Mouse (Mus musculus) heart, adult 11 months (tissue): Measurements from ENCODE around the gene Gda.
A peak's percentile ranks its signal among the peaks of the same experiment; 100 is the strongest.

Experiments used
- DNase-seq: peaks from one replicate; pipeline ENCODE4 v3.0.0; 2022

Gda gene

DNA sequence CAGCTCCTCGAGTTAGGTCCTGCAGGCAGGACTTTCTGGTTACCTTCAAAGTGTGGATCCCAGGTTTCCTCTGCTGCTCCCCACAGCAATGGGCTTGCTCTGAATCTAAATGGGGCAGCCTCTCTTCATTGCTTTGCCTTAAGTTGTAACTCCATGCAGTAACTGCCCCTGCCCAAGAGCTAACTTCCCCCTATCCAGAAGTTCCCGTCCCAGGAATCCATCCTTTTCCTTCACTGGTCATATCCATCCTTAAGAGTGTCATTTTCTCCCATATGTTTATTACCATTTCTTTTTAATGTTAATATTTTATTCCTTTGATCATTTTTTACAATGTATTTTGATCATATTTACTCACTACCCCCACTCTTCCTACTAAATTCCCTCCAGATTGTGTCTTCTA lies at the start of gene Gda:
Gene Gda, minus strand, starts transcription at position 101 of the 400 bp plus-strand sequence.
- DNase-seq: peak; percentile 41

DNA sequence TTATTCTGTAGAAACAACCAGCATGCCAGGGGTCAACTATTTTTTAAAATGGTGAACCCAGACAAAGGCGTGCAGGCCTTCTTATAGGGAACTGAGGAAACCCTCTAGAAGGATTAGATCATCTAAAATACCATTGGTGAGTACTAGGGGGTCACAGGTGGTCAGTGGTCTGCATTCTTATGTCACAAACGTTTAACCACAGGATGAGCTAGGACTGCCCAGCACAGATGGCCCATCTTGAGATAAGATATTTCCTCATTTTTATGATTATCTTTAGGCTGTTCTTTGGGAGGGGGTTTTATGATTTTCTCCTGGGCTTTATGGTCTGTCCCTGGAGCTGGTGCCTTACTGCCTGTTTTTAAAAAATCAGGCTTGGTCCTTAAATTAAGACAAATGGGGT lies 47.0 kb upstream of the Gda start:
- no peak for DNase-seq

DNA sequence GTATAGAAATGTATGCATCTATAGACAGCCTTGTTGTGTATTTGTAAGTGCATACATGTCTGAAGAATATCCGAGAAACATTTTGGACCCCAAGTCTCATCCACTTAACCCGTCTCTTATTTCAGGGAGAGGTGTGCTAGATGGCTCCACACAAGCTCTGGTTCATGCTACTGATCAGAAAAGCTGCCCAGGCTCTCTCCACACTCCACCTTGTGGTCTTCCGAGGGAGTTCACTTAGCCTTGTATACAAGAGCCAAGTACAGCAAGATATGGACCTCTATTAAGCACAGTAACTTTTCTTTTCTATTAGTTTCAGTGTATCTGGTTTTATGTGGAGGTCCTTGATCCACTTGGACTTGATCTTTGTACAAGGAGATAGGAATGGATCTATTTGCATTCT lies 36.9 kb upstream of the Gda start:
- DNase-seq: no peak

DNA sequence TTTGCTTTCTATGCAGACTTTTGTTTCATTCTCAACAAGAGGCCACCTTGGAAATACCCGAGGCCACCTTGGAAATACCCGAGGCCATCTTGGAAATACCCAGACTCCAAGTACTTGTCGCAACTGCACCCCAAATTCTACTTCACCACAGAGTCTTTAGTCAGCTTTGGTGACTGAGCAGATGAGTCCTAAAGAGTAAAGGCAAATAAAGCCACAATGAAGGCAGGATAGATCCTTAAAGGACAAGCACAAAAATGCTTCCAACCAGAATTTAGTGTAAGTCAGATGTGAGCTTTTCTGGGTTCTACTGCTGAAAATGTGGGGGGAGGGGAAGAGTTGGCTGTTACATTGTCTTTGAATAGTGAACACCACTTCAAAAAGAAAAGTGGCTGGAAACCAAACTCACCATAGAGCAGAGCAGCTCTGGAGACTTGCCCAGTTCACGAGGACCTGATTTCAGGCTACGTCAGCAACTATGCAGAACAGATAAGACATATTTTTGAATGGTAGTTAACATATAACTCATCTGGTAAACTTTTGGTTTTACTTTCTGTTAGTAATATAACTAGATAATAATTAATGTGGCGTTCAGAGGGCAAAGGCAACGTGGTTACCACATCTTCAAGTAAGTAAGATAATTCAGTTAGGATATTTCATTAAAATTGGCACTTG lies 34.5 kb upstream of the Gda start:
- no peak for DNase-seq

DNA sequence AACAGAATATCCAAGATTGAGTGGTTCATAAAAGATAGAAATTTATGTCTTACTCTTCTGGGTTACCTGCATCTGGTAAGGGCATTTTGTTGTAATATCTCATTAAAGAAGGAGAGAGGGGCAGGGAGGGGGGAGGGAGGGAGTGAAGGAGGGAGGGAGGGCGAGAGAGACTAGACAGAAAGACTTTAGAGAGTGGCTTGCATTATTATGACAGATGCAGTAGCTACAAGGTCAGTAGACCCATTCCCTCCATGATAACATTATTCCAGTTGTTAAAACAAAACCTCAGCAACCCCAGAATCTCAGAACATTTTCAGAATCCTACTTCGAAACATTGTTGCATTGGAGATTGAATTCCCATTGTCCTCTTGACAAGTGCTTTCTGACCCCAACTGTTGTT lies 33.9 kb upstream of the Gda start:
- DNase-seq: no peak

DNA sequence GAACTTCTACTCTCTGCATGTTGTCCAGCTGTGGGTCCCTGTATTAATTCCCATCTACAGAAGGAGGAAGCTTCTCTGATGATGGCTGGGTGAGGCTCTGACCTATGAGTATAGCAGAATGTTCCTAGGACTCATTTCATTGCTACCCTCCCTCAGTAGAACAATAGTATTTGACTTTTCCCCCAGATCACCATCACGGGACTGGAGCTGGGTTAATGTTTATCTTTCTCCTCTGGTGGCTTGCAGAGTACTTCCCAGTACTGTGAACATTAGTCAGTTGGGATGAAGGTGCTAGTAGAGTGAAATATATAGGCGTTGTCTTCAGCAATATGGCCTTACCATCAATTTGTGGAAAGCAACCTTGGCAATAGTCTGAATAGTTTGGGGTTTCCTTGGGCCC lies 31.5 kb upstream of the Gda start:
- no peak for DNase-seq

DNA sequence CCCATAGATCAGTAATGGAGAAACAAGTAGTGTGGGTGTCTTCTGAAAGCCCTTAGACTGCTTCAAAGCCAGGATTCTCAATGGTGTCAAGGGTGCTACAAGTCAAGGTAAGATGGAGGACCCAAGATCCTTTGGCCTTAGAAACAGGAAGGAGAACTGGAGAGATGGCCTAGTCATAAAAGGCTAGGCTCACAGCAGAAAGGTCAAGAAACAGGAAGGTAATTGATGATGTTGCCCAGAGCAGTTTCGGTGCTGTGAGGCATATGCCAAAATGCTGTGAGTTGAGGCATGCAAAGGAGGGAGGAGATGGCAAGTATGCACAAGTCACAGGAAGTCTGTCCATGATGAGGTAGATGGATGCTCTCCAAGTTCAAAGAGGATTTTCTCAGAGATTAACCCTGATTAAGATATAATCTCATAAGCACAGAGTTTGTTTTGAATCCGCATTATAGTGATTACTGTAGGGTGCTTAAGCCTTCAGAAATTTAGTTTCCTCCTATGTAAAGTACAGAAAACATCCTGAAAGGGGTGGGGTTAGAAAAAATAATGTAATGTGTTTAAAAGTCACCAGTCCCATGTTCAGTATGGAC lies 26.2 kb upstream of the Gda start:
- no peak for DNase-seq

DNA sequence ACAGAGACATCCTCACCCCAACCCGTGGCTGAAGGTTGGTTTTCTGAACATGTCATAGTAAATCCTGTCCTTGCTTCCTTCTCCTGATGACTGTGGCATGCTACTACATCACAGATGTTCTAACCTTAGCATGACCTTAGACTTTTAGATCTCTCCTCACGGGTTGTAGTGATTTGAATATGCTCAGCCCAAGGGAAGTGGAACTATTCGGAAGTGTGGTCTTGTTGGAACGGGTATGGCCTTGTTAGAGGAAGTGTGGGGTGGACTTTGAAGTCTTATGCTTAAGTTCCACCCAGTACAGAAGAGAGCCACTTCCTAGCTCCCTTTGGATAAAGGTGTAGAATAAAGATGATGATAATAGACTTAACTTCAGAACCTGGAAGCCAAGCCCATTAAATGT lies 22.6 kb upstream of the Gda start:
- DNase-seq: no peak

DNA sequence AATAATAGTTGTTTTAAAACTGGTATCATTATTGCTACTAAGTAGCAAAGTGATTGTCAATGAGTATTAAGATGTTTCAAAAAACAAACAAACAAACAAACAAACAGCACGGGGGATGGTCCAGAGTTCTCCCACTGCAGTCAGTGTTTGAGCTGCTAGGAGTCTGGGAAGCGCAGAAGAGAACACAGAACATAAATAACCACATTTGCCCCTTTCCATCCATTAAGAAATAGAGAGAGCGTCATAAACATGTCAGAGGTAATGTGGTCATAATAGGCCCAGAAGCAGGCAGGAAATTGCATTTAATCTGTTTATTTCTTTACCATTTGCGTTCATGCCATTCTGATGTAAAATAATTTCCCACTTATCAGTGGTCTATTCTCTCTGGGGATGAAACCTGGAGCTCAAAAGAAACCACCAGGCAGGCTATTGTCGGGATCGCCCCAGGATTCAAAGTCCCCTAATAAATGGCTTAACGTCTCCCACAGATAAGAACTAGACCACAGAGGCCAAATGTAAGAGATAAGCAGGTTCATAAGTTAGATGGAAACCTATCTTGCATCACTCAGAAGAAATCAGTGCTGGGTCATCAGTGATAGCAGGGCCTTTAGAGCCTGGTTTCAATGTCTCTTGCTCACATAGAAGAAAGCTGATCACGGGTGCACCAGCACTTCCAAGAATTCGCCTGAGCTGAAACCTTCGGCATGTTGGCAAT lies 20.7 kb upstream of the Gda start:
- peak; percentile 30 for DNase-seq

DNA sequence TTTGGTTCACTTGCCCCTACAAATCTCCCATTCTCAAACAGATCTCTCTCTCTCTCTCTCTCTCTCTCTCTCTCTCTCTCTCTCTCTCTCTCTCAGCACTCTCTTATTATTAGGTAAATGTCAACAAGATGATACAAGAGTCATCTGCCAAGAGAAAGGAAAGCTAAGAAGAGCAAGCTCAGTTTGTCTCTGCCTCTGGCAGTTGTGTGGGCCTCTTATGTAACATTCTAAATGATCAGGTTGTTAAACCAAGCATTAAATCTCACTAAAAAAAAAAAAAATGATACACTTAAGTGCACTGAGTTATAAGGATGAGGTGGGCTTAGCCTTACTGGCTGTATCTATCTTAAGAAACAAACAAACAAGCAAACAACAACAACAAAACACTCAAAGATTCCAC lies 18.1 kb upstream of the Gda start:
- DNase-seq: no peak

DNA sequence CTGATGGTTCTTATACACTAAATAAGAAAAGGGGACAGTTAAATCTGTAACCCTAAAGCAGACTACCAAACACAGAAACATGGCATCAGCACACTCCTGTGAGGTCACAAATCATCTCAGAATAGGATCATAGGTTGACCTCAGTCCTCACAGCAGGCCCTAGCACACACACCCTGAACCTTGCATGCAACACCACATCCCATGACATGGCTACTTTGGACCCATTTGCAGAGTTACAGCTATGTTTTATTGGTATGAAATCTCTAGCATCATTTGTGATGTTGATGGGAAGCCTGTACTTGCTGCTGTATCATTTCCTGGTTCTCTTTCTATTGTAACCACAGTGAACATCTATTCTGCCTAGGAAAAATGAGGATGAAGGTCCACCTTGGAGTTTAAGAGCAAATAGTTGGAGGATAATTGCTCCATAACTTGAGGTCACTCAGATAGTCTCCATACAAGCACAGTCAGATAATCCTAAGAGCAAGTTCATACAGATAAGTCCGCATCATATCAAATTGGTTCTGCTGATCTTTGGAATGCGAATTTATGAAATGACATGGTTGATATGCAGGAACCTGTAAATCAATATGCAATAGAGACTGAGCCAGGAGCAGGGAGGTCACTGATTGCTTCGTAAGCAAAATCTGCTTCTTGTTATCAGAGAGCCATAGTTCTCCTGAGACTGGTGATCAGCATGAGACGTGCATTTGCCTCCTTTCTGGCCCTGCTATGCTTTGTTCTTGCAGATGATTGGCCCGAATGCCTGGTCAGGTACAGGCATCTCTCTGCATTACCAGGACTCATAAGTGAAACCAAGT lies 14.1 kb upstream of the Gda start:
- peak; percentile 58 for DNase-seq

DNA sequence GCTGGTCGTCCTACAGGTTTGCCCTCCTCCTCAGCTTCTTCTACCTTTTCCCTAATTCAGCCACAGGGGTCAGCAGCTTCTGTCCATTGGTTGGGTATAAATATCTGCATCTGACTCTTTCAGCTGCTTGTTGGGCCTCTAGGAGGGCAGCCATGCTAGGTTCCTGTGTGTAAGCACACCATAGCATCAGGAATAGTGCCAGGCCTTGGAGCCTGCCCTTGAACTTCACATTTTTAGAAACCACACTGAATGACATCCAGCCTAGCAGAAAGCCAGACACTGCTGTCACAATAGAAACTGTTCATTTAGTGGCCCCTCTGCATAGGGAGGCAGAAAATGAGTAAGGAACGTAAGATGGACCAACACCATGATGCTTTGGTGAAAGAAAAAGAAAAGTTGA lies 8.9 kb upstream of the Gda start:
- DNase-seq: no peak

DNA sequence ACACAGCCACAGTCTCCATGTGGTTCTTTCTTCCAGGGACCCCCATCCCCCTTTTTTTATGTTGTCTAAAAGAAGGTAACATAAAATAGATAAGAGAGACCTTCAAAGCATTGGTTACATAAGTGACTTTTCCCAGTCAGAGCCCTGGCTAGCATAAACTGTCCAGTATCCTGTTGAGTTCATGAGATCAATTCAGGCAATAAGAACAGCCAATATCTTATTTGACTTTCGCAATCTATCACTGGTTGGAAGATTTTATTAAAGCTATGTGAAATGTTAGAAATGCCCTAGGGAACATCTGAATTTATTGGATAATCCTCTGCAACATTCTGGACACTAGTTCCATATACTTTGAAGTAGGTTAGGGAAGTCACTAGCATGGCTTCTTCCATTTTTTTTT lies 7.8 kb upstream of the Gda start:
- DNase-seq: no peak

DNA sequence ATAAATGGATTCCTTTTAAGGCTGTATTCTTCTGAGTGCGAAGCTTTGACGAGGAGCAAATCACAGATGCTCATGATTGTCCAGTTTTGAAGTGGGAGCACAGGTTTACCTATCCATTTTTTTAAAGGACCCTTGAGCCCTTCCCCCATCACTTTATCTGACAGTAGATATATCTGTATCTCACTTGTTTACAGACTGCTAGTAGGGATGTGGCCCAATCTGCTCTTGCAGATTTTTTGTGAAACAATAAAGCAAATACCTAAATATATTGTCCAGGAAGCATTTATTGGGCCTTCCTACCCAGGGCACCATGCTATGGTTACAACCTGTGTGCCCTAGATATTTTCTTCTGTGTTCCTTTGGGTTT lies 6.8 kb upstream of the Gda start:
- DNase-seq: no peak

DNA sequence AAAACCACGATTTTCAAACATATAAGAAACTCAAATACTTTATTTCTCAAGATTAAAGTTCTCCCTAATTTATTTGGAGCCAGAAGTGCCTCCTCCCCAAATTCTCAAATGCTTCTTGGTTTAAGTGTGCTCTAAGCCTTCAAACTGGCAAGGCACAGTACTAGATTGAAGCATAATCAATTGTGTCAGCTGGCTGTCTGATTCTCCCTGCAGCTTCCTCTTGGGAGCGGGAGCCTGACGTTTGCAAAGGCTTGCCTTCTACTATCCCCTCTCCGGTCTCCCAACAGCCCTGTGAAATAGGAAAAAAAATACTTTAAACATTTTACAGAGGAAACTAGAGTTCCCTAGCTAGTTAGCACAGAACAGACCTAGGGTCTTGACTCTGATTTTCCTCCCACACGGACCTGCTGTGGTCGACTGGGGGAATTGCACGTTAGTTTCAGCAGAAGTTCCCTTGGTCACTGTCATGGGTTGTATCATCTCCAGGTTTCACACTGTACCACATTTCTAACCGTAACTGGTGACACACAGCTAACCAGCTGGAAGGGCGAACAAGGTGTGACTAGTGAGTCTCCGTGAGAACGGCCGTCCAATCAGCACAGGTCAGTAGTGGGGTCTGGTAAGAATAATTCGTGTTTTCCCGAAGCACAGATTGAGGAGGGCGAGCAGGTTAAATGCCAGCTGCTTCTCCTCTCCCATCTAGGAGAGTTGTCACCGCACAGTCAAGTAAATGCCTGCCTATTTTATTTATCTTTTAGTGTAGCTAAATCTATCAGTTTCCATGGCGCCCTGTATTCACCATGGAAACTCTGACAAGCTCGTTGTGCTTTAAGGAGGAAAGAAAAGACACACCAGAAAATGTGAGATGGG lies 6.2 kb upstream of the Gda start:
- no peak for DNase-seq

DNA sequence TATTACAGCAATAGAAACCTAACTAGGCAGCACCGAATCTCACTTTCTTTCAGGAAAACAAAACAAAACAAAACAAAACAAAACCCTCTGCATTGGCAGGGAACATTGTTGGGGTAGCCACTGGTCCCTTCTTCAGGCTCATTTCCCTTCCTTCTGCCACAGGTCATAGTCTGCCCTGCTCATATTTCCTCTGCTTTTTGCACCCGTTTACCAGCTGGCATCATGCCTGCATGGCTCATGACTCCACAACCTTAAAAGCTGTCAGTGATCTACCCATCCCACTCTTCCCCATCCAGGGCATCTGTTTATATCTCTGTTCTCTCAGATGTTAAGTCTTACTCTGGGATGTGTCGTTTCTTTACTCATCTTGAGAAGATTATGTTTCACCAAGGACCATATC lies 5.3 kb upstream of the Gda start:
- DNase-seq: no peak

DNA sequence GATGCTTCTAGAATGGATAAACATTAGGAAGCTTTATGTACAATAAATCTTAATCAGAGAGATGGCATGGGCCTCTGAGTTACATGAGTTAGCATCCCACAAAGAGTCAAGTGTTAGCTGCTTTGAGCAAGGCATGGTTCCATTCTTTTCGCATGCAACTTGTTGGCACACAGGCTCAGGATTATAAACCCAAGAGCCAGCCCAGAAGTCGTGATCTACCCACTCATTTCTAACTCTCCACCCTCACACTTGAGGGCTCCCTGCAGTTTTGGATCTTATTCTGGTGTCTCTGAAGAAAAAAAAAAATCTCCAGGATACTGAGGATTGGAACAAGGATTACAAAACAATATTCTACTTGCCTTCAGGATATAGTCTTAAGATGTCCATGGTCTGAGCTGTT lies 4.5 kb upstream of the Gda start:
- peak; percentile 18 for DNase-seq

DNA sequence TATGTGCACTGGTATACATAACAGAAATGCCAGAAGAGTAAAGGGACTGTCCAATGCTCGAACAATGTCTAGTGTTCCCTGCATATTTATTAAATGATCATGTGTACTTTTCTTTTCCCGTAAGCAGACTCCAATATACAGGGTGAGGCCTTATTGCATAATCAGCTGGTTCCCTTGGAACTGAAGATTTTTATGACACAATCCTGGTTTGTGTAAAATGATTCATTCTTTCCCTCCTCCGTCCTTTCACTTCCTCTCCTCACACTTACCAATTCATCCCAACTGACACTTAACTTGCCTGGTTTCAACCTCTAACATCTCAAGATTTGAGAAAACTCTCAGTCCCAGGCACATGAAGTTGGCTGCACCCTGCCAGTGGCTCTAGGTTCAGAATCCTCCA lies 3.5 kb upstream of the Gda start:
- DNase-seq: peak; percentile 85

DNA sequence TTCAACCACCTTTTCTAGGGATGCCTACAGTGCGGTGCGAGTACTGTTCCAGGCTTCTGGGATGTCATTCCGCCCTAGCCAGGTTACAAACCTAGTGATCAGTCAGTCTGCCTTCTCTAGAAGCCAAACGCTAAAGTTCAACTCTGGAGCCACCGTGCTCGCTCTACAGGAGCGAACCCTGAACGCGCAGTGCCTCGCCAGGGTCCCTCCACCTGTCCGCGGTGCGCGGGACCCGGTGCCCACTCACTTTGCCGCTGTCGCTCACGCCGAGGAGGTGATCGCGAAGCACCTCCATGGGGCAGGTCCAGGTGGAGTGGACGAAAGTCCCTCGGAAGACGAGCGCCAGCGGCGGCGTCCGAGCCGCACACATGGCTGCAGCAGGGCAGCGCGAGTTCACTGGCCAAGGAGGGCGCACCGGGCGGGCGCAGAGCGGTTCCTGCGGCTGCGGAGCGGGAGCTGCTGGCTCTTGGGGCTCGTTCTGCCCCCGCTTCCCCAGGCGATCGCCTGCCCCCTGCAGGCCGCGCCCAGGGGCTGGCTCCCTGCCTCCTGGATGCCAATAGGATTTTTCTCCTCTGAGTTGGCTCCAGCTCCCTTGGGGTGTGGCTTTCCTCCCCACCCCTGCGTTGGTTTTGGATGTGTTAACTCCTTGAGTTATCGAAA lies 994 bp downstream of the Gda start:
- peak; percentile 99 for DNase-seq

DNA sequence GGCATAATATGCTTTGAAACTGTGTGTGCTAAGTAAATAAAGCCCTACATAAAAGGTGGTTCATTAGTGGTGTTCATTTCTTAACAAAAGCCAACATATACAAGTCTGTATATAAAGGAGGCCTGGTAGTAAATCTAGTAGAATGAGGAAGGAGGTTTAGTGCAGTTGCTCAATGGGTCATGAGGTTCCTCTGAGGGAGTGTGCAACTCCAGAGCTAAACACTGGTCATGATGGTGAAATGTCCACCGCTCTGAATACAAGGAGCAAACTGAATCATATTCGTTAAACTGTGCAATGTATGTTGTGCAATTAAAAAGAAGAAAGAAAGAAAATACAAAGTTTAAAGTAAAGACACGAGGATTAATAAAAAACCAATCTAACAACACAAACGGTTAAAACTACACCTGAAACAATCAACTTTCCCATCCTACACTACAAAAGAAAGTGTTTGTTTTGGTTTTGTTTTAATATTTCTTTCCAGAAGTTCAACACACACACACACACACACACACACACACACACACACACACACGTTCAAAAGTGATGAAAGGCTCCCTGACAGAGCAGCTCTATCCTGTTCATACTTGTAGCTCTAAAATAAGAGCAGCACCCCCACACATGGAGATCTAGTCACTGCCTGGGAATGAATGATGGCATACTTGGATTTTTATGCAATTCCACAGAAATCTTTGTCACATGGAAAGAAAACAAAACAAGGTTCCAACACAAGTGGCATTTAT lies 11.9 kb downstream of the Gda start:
- DNase-seq: peak; percentile 71

DNA sequence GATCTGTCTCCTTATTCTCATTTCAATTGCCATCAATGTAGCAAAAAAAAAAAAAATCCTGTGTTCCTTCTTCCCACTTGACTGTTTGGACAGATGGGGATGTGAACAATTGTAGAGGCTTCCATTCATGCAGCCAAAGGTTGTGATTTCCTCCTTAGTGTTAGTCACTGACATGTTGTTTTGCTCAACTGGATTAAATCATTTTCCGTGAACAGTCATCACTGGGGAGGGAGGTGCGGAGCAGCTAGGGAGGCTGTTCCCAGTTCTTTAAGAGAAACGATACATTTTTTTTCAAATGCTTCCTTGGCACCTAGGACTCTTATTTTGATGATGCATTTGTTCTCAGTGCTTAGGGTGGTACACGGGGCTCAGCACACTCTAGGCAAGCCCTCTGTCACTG lies 15.8 kb downstream of the Gda start:
- peak; percentile 95 for DNase-seq
